Mouse (Mus musculus): ENCODE measurements around the gene Mex3a. TPM values are rescaled to one million over a fixed set of nuclear protein-coding genes. Genes with fewer than 3 reads are reported as not detected.
A peak's percentile ranks its signal among the peaks of the same experiment; 100 is the strongest.
"Not testable (repeated sequence)": the region's sequence is repeated elsewhere in the genome, so short reads cannot be mapped to it uniquely, and the experiment has no call there.

Gene Mex3a
- polyA plus RNA-seq, 1 experiment: 1.5 TPM

DNA sequence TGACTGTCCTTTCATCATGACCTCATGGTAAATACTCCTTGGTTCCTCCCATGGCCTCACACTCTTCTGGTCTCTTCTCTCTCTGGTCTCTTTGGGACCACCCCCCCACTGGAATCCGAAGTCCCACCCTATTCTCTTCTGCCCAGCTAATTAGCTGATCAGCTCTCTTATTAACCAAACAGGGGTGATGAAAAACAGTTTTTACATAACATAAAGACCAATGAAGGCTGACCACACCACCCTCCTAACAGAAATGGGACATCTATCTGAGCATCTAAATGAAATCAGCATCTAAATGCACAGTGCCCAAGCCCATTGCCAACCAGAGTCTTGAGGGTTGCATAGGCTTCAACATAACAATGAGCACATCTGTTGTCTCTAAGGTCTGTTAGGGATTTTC, 39.7 kb downstream of the Mex3a start:
- Histone ChIP-seq H3K4me3 (ENCODE audit: insufficient read depth, low read length) (no peak overlapping the region), H3K4me1 (ENCODE audit: control insufficient read depth, insufficient read depth, low read length) (no peaks in the 10 kb centered on the region), H3K27ac (ENCODE audit: insufficient read depth, low read length) (no peak overlapping the region)
- TF ChIP-seq CTCF (IDR thresholded peaks at IDR 0.05; ENCODE audit: extremely low read depth, insufficient read depth, low read length) (no peak), POLR2A (IDR thresholded peaks at IDR 0.05; ENCODE audit: extremely low read depth, insufficient read depth, low read length) (no peak)

DNA sequence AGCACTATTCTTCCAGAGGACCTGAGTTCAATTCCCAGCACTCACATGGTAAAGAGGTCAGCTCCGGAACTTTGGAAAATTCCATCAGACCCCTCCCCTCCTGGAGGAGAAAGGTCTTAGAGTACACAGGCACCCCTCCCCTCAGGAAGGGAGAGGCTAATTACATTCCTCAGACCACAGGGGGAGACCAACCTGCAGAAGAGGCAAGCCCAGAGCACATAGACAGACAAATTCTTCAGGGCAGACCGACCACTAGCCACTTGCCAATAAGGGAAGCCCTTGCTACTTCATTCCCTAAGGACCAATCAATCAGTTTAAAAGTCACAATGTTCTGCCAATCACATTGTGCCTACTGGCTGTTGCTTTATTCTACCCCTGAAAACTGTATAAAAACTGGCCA, 40.6 kb downstream of the Mex3a start:
- TF ChIP-seq CTCF (IDR thresholded peaks at IDR 0.05; ENCODE audit: extremely low read depth, insufficient read depth, low read length) (no peak), POLR2A (IDR thresholded peaks at IDR 0.05; ENCODE audit: extremely low read depth, insufficient read depth, low read length) (no peak)
- Histone ChIP-seq H3K4me1 (ENCODE audit: control insufficient read depth, insufficient read depth, low read length) (no peaks in the 10 kb centered on the region), H3K4me3 (ENCODE audit: insufficient read depth, low read length) (no peak overlapping the region), H3K27ac (ENCODE audit: insufficient read depth, low read length) (no peak overlapping the region)

DNA sequence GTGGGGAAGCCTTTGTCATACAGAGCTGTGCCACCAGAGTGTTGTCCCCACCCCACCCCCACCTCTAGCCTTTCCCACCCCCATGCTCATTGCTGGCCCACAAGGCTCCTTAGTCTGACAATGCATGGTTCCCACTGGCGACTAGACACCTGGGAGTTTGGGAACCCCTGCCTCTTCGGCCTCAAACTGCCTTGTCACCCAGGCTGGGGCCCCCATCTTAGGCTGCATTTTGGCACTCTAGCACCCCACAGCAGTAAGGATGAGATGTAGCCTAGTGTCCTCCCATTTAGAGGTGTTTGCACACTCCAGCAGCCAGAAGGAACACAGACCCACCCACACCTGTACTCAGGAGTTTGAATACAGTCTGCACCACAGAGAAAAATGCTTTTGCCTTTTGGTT, 41.6 kb downstream of the Mex3a start:
- no peaks in the 10 kb centered on the region for H3K4me1 ChIP-seq (ENCODE audit: control insufficient read depth, insufficient read depth, low read length)
- H3K27ac ChIP-seq (ENCODE audit: insufficient read depth, low read length): no peak overlapping the region
- TF ChIP-seq CTCF (IDR thresholded peaks at IDR 0.05; ENCODE audit: extremely low read depth, insufficient read depth, low read length): no peak
- TF ChIP-seq POLR2A (IDR thresholded peaks at IDR 0.05; ENCODE audit: extremely low read depth, insufficient read depth, low read length): no peak
- no peak overlapping the region for H3K4me3 ChIP-seq (ENCODE audit: insufficient read depth, low read length)

DNA sequence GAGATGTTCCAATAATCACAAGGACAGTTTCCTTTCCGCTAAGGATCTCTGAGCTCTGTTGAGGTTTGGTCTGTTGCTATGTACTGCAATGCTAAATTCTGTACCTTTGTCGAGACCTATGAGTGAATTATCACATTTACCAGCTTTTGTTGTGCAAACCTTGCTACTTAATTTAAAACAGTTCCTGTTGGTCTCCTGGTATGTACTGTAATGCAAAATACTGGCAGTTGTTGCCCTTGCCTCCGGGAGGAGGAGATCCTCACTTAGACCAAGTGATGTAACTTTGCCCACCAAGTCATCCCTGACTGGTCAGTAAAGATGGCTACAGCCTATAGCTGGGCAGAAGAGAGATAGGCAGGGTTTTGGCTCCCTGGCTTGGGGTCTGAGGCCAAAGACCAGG, 43.3 kb downstream of the Mex3a start, which contains the start of gene Ssr2:
Gene Ssr2, plus strand, starts transcription at position 337 of the 400 bp plus-strand sequence.
- H3K4me1 ChIP-seq (ENCODE audit: control insufficient read depth, insufficient read depth, low read length): peaks cover 3% of the 10 kb centered on the region; the same call in 1 of the 2 replicates
- TF ChIP-seq POLR2A (IDR thresholded peaks at IDR 0.05; ENCODE audit: extremely low read depth, insufficient read depth, low read length): no peak
- TF ChIP-seq CTCF (IDR thresholded peaks at IDR 0.05; ENCODE audit: extremely low read depth, insufficient read depth, low read length): no peak
- H3K4me3 ChIP-seq (ENCODE audit: insufficient read depth, low read length): no peak within 1 kb of the TSS
- no peak within 1 kb of the TSS for H3K27ac ChIP-seq (ENCODE audit: insufficient read depth, low read length)

DNA sequence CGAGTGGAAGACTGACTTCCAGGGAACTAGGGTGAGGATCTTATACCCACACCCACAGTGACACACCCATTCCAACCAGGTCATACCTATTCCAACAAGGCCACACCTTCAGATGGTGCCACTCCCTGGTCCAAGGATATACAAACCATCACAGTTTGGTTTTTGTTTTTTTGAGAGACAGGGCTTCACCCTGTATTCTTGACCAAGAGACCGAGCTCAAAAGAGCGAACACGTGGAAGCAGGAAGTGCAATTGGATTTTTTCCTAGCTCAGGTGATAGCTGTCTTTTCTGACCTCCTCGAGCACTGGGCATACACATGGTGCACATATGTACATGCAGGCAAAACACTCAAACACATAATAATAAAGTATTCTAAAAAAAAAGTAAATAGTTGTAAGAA, 45.7 kb downstream of the Mex3a start:
- H3K4me3 ChIP-seq (ENCODE audit: insufficient read depth, low read length); H3K27ac ChIP-seq (ENCODE audit: insufficient read depth, low read length): not testable (repeated sequence)

DNA sequence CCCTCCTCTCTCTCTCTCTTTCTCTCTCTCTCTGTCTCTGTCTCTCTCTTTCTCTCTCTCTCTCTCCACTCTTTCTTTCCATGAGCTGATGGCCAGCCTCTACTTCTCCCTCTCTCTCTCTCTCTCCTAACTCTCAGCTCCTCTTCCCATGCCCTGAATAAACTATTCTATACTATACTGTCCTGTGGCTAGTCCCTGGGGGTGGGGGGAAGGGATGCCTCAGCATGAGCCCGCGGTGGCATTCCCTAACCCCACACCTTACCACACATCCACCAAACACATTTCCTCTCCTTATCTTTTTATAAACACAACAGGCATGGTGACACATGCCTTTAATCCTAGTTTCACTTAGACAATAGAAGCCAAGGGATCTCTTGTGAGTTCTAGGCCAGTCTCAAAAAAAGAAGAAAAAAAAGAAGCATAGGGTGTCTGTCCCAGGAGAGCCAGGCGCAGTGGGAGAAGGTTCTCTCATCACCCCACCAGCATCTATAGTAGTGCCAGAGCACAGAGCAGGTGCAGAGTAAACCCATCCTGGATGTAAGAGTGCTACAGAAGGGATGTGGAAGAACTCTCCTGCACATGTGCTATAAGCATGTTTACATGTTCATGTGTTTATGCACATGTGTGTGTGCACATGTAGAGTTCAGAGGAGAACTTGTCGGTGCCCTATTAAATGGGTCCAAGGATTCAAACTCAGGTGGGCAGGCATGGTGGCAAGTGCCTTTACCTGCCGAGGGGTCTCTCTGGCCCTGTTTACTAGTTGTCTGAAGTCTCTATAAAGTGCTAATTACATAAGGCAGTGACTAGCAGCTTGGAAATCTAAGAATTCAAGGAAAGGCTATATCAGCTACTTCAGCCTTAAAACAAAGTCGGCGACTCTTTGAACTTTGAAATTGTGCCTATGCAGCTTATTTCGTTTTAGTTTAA, 46.6 kb downstream of the Mex3a start:
- peaks cover 3% of the 10 kb centered on the region; the same call in 1 of the 2 replicates for H3K4me1 ChIP-seq (ENCODE audit: control insufficient read depth, insufficient read depth, low read length)
- TF ChIP-seq CTCF (IDR thresholded peaks at IDR 0.05; ENCODE audit: extremely low read depth, insufficient read depth, low read length): no peak
- no peak for TF ChIP-seq POLR2A (IDR thresholded peaks at IDR 0.05; ENCODE audit: extremely low read depth, insufficient read depth, low read length)
- no peak overlapping the region for H3K27ac ChIP-seq (ENCODE audit: insufficient read depth, low read length)
- H3K4me3 ChIP-seq (ENCODE audit: insufficient read depth, low read length): peak overlapping the region; percentile 96; the same call in 1 of the 2 replicates

More for the DNA sequence above, 45.7 kb downstream of the Mex3a start:
- H3K4me1 ChIP-seq (ENCODE audit: control insufficient read depth, insufficient read depth, low read length): not testable (repeated sequence)

DNA sequence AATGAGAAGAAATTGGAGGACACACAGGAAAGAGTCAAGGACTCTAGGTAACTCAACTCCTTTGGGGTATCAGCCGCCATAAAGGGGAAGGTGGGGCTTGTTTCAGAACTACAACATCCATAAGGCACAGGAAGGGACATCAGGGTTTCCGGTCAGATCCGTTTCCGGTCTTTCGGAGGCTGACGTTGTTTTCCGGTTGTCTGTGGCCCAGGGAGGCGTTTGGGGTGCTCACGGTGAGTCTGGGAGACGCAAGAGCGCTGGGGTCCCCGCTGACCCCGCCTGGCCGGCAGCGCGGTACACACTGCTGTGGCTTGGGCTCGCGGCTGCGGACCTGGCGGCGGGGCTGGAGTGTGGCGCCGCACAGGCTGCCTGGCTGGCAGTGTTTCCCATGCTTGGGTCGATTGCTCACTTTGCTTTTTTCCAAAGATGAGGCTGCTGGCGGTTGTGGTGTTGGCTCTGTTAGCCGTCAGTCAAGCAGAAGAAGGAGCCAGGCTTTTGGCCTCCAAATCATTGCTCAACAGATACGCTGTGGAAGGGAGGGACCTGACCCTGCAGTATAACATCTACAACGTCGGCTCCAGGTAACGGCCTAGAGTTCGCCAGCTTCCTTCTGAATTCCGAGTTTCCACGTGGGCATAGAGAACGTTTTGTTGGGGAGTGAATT, 47.4 kb downstream of the Mex3a start:
- Histone ChIP-seq H3K4me3 (ENCODE audit: insufficient read depth, low read length) (peak overlapping the region; percentile 96), H3K27ac (ENCODE audit: insufficient read depth, low read length) (no peak overlapping the region), H3K4me1 (ENCODE audit: control insufficient read depth, insufficient read depth, low read length) (peaks cover 3% of the 10 kb centered on the region; the same call in 1 of the 2 replicates)
- TF ChIP-seq CTCF (IDR thresholded peaks at IDR 0.05; ENCODE audit: extremely low read depth, insufficient read depth, low read length): no peak
- peak; percentile 91 for TF ChIP-seq POLR2A (IDR thresholded peaks at IDR 0.05; ENCODE audit: extremely low read depth, insufficient read depth, low read length)

DNA sequence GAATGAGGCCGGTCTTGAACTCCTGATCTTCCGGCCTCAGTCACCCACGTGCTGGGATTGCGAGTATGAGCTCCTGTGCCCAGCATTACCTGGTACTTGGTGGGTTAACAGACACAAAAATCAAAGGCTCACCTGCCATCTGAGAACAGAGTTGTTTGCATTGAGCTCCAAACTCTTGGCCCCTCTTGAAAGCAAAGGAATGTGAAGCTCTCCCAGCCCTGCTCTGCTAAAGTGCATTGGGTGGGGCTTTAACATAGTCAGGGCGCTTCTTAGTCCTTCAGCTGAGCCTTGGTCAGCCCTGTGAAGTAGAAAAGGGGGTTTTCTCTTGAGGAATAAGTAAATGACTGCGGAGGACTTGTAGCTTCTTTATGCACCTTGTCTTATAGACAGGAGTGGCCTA, 53.6 kb downstream of the Mex3a start:
- H3K4me3 ChIP-seq (ENCODE audit: insufficient read depth, low read length): no peak overlapping the region
- no peak overlapping the region for H3K27ac ChIP-seq (ENCODE audit: insufficient read depth, low read length)
- H3K4me1 ChIP-seq (ENCODE audit: control insufficient read depth, insufficient read depth, low read length): no peaks in the 10 kb centered on the region
- no peak for TF ChIP-seq POLR2A (IDR thresholded peaks at IDR 0.05; ENCODE audit: extremely low read depth, insufficient read depth, low read length)

DNA sequence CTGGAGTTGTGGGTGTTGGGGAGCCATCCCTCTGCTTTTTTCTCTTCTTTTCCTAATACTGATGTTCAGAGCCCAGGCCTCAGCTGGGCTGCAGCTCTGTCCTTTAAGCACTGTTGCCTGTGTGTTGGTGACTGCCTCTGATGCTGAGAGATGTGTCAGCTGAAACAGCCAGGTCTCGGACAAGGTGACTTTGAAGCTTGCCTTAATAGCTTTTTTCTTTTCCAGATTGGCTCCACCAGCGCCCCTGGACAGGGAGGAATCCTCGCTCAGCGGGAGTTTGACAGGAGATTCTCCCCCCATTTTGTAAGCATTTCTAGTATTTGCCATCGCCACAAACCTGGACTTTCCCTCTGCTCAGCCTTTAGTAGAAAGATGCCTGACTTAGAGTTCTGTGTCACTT, 54.4 kb downstream of the Mex3a start:
- no peak for TF ChIP-seq POLR2A (IDR thresholded peaks at IDR 0.05; ENCODE audit: extremely low read depth, insufficient read depth, low read length)
- no peak for TF ChIP-seq CTCF (IDR thresholded peaks at IDR 0.05; ENCODE audit: extremely low read depth, insufficient read depth, low read length)
- Histone ChIP-seq H3K27ac (ENCODE audit: insufficient read depth, low read length) (no peak overlapping the region), H3K4me1 (ENCODE audit: control insufficient read depth, insufficient read depth, low read length) (no peaks in the 10 kb centered on the region), H3K4me3 (ENCODE audit: insufficient read depth, low read length) (no peak overlapping the region)

DNA sequence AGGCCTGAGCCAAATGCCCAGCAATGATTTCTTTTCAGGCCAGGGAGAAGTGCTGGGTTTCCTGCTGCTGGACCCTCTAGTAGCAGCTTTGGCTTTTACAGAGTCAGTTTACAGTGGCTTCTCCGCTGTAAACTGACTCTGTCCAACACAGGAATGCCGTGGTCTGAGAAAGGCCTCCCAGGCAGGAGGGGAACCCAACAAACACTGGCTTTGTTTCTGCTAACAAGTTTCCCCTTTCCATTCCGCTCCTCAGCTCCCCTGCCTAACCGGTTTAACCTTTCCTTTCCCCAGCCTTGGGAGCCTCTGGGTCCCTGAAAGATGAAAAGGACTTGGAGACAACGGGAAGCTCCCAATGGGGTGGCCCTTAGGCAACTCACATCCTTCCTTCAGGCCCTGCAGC, 58.1 kb downstream of the Mex3a start:
- H3K4me3 ChIP-seq (ENCODE audit: insufficient read depth, low read length): no peak overlapping the region
- no peak overlapping the region for H3K27ac ChIP-seq (ENCODE audit: insufficient read depth, low read length)
- peaks cover 2% of the 10 kb centered on the region for H3K4me1 ChIP-seq (ENCODE audit: control insufficient read depth, insufficient read depth, low read length)
- no peak for TF ChIP-seq CTCF (IDR thresholded peaks at IDR 0.05; ENCODE audit: extremely low read depth, insufficient read depth, low read length)
- no peak for TF ChIP-seq POLR2A (IDR thresholded peaks at IDR 0.05; ENCODE audit: extremely low read depth, insufficient read depth, low read length)

Other genes starting within 250 kb of the Mex3a start
- 0.08 TPM in 1 of 2 replicates, not detected in the other for gene Gm38392, start 245.2 kb upstream of the Mex3a start, polyA plus RNA-seq (2012; rRNA removed)
- gene Tsacc, start 235.4 kb upstream of the Mex3a start, polyA plus RNA-seq (2012; rRNA removed): 3.3 and 5.0 TPM in 2 replicates
- 151 and 165 TPM in 2 replicates for gene Cct3, start 235.3 kb upstream of the Mex3a start, polyA plus RNA-seq (2012; rRNA removed)
- gene Glmp, start 207.4 kb upstream of the Mex3a start, polyA plus RNA-seq (2012; rRNA removed): 90.9 and 97.3 TPM in 2 replicates
- 0.83 and 0.86 TPM in 2 replicates for gene Tmem79, start 196.2 kb upstream of the Mex3a start, polyA plus RNA-seq (2012; rRNA removed)
- gene Smg5, start 196.1 kb upstream of the Mex3a start, polyA plus RNA-seq (2012; rRNA removed): 84.4 and 91.5 TPM in 2 replicates
- gene Paqr6, start 167.8 kb upstream of the Mex3a start, polyA plus RNA-seq (2012; rRNA removed): 15.3 and 15.6 TPM in 2 replicates
- gene Bglap3, start 159.7 kb upstream of the Mex3a start, polyA plus RNA-seq (2012; rRNA removed): 14.7 and 17.5 TPM in 2 replicates
- gene Bglap2, start 153.7 kb upstream of the Mex3a start, polyA plus RNA-seq (2012; rRNA removed): 0.44 TPM in 1 of 2 replicates, not detected in the other
- gene Bglap, start 147.9 kb upstream of the Mex3a start, polyA plus RNA-seq (2012; rRNA removed): not detected in 2 replicates
- gene Pmf1, start 122.1 kb upstream of the Mex3a start, polyA plus RNA-seq (2012; rRNA removed): 10.5 and 11.1 TPM in 2 replicates
- 76.3 and 76.4 TPM in 2 replicates for gene Slc25a44, start 107.3 kb upstream of the Mex3a start, polyA plus RNA-seq (2012; rRNA removed)
- gene Sema4a, start 71.2 kb upstream of the Mex3a start, polyA plus RNA-seq (2012; rRNA removed): 68.9 and 71.6 TPM in 2 replicates
- 64.7 and 70.6 TPM in 2 replicates for gene Lmna, start 22.4 kb upstream of the Mex3a start, polyA plus RNA-seq (2012; rRNA removed)
- gene Rab25, start 15.9 kb downstream of the Mex3a start, polyA plus RNA-seq (2012; rRNA removed): 0.13 and 0.36 TPM in 2 replicates
- gene Lamtor2, start 20.7 kb downstream of the Mex3a start, polyA plus RNA-seq (2012; rRNA removed): 126 and 133 TPM in 2 replicates
- 103 and 110 TPM in 2 replicates for gene Ubqln4, start 21.4 kb downstream of the Mex3a start, polyA plus RNA-seq (2012; rRNA removed)
- gene Ssr2, start 43.5 kb downstream of the Mex3a start, polyA plus RNA-seq (2012; rRNA removed): 120 and 126 TPM in 2 replicates
- gene Arhgef2, start 73.6 kb downstream of the Mex3a start, polyA plus RNA-seq (2012; rRNA removed): 220 and 224 TPM in 2 replicates
- gene Rxfp4, start 120.7 kb downstream of the Mex3a start, polyA plus RNA-seq (2012; rRNA removed): not detected in 2 replicates
- gene Khdc4, start 153.4 kb downstream of the Mex3a start, polyA plus RNA-seq (2012; rRNA removed): 70.5 and 75.6 TPM in 2 replicates
- 58.7 and 63.6 TPM in 2 replicates for gene Rit1, start 184.4 kb downstream of the Mex3a start, polyA plus RNA-seq (2012; rRNA removed)
- gene Syt11, start 242.8 kb downstream of the Mex3a start, polyA plus RNA-seq (2012; rRNA removed): 467 and 476 TPM in 2 replicates